Mouse (Mus musculus) olfactory bulb, adult 2 months (tissue): ENCODE results near the gene Ccdc8.
A peak's percentile ranks its signal among the peaks of the same experiment; 100 is the strongest.

ENCODE experiments used
- CTCF ChIP-seq: fragments of 200-500 bp; IDR thresholded peaks from 2 replicates; pipeline ENCODE4 v1.5.1; 2012; ENCODE audit warnings: low read depth, mild to moderate bottlenecking, low read length, moderate library complexity; ENCODE audit not compliant: insufficient read depth
- POLR2A ChIP-seq: fragments of 200-500 bp; IDR thresholded peaks from 2 replicates; pipeline ENCODE4 v1.6.1; 2012; ENCODE audit warnings: mild to moderate bottlenecking, low read depth, low read length, moderate library complexity; ENCODE audit not compliant: insufficient read depth

DNA sequence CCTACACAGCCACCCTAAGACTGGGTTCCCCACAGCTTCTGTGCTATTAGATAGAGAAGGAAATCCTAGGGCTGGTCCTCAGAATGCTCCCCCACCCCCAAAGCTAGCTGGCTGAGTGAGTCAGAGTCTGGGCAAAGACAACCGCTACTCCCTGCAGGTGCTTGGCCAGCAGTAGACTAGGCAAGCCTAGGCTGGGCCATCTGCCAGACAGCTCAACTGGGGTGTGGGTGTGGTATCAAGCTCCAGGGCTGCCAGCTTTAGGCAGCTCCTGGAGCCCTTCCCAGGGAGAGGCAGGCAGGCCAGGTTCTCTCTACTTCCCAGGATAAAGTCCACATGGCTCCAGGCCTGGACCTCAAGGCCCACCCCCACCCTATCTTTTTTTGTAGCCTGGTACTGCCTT is 24.5 kb downstream of the Ccdc8 start:
- TF ChIP-seq POLR2A (0 out of 2 replicates have a peak, but pooled peaks have one; percentile 13), CTCF (no peak; the same call in 1 of the 2 replicates)
